Mouse (Mus musculus) forebrain, embryonic 12.5 days (tissue): Measurements from ENCODE around the gene Ddx21. TPM values are rescaled to one million over a fixed set of nuclear protein-coding genes. Genes with fewer than 3 reads are reported as not detected.
"Not testable (repeated sequence)": the region's sequence is repeated elsewhere in the genome, so short reads cannot be mapped to it uniquely, and the experiment has no call there.

Experiments
- ATAC-seq: fragments of 200-750 bp; cut with Nextera tagmentation; 2 replicates; pipeline ENCODE4 v1.8.0; 2017; ENCODE audit warnings: moderate TSS enrichment; ENCODE audit not compliant: low FRiP score
- H3K27ac ChIP-seq: fragments of 300-500 bp; sonication (generic); 2 replicates; pipeline ENCODE4 v1.5.1; 2016; ENCODE audit warnings: mild to moderate bottlenecking
- H3K27me3 ChIP-seq: fragments of 300-500 bp; sonication (generic); 2 replicates; pipeline ENCODE4 v1.6.1; 2016; ENCODE audit warnings: mild to moderate bottlenecking
- H3K36me3 ChIP-seq: fragments of 300-500 bp; sonication (generic); replicated peaks from 2 replicates; pipeline ENCODE4 v1.6.1; 2016; ENCODE audit warnings: mild to moderate bottlenecking
- H3K4me1 ChIP-seq: fragments of 300-500 bp; sonication (generic); 2 replicates; pipeline ENCODE4 v1.6.1; 2016
- H3K4me2 ChIP-seq: fragments of 300-500 bp; sonication (generic); 2 replicates; pipeline ENCODE4 v1.6.1; 2016; ENCODE audit warnings: mild to moderate bottlenecking, moderate library complexity
- H3K4me3 ChIP-seq: fragments of 300-500 bp; sonication (generic); replicated peaks from 2 replicates; pipeline ENCODE4 v1.5.1; 2016; ENCODE audit warnings: mild to moderate bottlenecking
- H3K9ac ChIP-seq: fragments of 300-500 bp; sonication (generic); 2 replicates; pipeline ENCODE4 v1.6.1; 2016; ENCODE audit warnings: mild to moderate bottlenecking
- H3K9me3 ChIP-seq: fragments of 300-500 bp; sonication (generic); 2 replicates; pipeline ENCODE4 v1.6.1; 2016
- WGBS: fragments of 180-500 bp; shearing (Covaris S2); methylation state at CpG from one replicate; pipeline ENCODE4 v1.1.7; 2016; 5-methylcytosine and 5-hydroxymethylcytosine counted together
- polyA plus RNA-seq: library from polyadenylated mRNA; unstranded; fragments of >200 nt; fragmentation: Nextera tagmentation; extraction: Ambion mirVana; gene quantifications from 2 replicates; pipeline ENCODE4 v1.2.1, GENCODE M21; 2016

Gene Ddx21
- polyA plus RNA-seq, 1 experiment from 2014 or later = 33.3 TPM

GRCm38 (mm10) chr10:62588616-62589015 is 13.5 kb downstream of the Ddx21 start:
- peaks cover 94% of the 10 kb centered on the region for H3K36me3 ChIP-seq
- H3K9me3 ChIP-seq = no peaks in the 10 kb centered on the region
- no peak overlapping the region for H3K9ac ChIP-seq
- no peaks in the 10 kb centered on the region for H3K4me1 ChIP-seq
- 86% methylated on average over 4 of the region's 4 CpGs for WGBS
- no peak for ATAC-seq
- no peaks in the 10 kb centered on the region for H3K27me3 ChIP-seq
- no peak overlapping the region for H3K27ac ChIP-seq
- H3K4me2 ChIP-seq = no peak overlapping the region
- H3K4me3 ChIP-seq = no peak overlapping the region

DNA sequence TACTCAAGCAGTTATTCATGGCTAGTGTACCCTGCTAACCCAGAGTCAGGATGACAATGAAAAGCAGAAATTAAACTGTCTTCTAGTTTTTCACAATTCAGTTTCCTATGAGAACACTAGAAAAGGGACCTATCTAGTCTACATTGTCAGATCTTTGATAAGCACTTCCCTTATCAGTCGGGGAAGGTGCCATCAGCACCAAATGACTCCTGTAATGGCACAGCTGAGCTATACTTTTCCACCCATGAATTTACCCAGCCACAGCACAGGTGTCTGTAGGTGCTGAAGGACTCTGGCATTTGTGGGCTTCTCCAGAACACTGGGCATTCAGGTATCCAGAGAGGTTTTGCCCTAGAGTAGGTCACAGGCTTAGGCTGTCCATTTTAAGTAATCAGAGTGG is 18.8 kb downstream of the Ddx21 start:
- 89% methylated on average over 1 of the region's 1 CpGs for WGBS
- H3K4me3 ChIP-seq = no peak overlapping the region
- peaks cover 79% of the 10 kb centered on the region for H3K36me3 ChIP-seq
- H3K9me3 ChIP-seq = no peaks in the 10 kb centered on the region
- no peak overlapping the region for H3K9ac ChIP-seq
- ATAC-seq = no peak
- no peaks in the 10 kb centered on the region for H3K27me3 ChIP-seq
- no peak overlapping the region for H3K4me2 ChIP-seq
- no peaks in the 10 kb centered on the region for H3K4me1 ChIP-seq
- no peak overlapping the region for H3K27ac ChIP-seq

DNA sequence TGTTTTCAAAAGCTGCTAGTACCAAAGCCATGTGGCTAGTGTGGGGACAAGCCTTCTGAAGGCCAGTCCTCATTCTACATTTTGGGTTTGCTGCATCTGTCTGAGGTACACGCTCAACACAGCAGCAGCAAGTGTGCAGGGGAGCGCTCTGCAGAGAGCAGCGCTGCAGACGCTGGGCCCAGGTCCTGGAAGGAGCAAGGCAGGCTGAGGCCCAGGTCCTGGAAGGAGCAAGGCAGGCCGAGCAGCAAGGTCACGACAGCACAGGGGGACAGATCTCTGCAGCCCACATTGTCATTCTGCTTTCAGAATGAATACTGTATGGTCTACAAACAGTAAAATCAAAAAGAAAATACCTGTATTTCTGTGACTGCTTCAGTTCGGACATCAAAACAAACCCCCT is 19.4 kb downstream of the Ddx21 start:
- WGBS = 82% methylated on average over 7 of the region's 7 CpGs

GRCm38 (mm10) chr10:62582263-62582662 is 19.8 kb downstream of the Ddx21 start:
- Histone ChIP-seq H3K36me3 (peaks cover 70% of the 10 kb centered on the region), H3K9ac (no peak overlapping the region), H3K27me3 (no peaks in the 10 kb centered on the region), H3K4me1 (peaks cover 5% of the 10 kb centered on the region), H3K27ac (no peak overlapping the region), H3K9me3 (no peaks in the 10 kb centered on the region), H3K4me2 (no peak overlapping the region), H3K4me3 (no peak overlapping the region)
- ATAC-seq = no peak
- 91% methylated on average over 17 of the region's 17 CpGs for WGBS

More for the DNA sequence above, 19.4 kb downstream of the Ddx21 start:
- Histone ChIP-seq H3K9me3 (no peaks in the 10 kb centered on the region), H3K4me1 (peaks cover under 1% of the 10 kb centered on the region), H3K9ac (no peak overlapping the region), H3K27me3 (no peaks in the 10 kb centered on the region), H3K36me3 (peaks cover 74% of the 10 kb centered on the region), H3K27ac (no peak overlapping the region), H3K4me2 (no peak overlapping the region), H3K4me3 (no peak overlapping the region)
- ATAC-seq = no peak

- H3K4me2 ChIP-seq, ATAC-seq, H3K9ac ChIP-seq, H3K27ac ChIP-seq, H3K27me3 ChIP-seq, H3K4me3 ChIP-seq, H3K9me3 ChIP-seq: not testable (repeated sequence)
- Histone ChIP-seq H3K4me1 (peaks cover 13% of the 10 kb centered on the region), H3K36me3 (peaks cover 51% of the 10 kb centered on the region)
- WGBS = 87% methylated on average over 12 of the region's 13 CpGs
Measured at GRCm38 (mm10) chr10:62579129-62579528, 23.0 kb downstream of the Ddx21 start.

DNA sequence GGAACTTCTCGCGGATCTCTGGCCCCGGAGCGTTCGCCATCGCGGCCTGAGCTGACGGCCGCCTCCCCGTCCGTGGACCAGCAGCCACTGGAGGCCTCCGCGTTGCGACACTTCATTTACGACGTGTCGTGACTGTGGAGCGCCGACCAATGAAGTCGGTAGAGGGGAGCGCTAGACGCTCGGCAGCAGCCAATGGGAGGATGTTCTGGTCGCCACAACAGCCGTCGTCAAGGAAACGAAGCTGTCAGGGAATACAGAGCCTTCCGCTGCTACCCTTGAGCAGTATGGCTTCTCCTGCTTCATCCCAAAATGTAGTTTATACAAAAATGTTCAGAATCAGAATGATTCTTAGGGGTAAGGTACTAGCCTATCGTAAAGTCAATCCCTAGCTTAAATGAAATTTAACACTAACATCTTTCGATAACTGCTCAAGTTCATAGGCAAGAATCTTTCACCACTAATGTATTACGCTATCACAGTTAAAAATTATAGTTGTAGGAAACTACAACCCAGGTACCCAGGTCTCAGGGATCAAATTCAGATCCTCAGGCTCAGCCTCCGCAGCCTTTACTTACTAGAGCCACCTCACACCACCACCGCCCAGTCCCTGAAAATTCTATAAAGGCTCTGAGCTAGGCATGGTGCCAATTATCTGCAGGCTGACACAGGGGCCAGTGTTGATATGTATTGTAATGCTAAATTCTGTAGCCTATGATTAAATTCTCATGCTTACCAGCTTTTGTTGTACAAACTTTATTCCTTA is 23.6 kb downstream of the Ddx21 start, which contains the start of gene Kif1bp:
TSS of gene Kif1bp (minus strand) at position 120 of the 763 bp plus-strand sequence.
- Histone ChIP-seq H3K27me3 (no peaks in the 10 kb centered on the region), H3K4me3 (peak within 1 kb of the TSS; percentile 95), H3K9ac (peak within 1 kb of the TSS; percentile 87), H3K4me2 (peak within 1 kb of the TSS; percentile 94), H3K9me3 (no peaks in the 10 kb centered on the region), H3K4me1 (peaks cover 13% of the 10 kb centered on the region), H3K36me3 (peaks cover 50% of the 10 kb centered on the region), H3K27ac (peak within 1 kb of the TSS; percentile 84)
- peak; percentile 100 for ATAC-seq
- 5% methylated on average over 33 of the region's 33 CpGs for WGBS

GRCm38 (mm10) chr10:62577673-62578337 is 24.3 kb downstream of the Ddx21 start:
- H3K27ac ChIP-seq = peak overlapping the region; percentile 84
- peak overlapping the region; percentile 95 for H3K4me3 ChIP-seq
- peak overlapping the region; percentile 87 for H3K9ac ChIP-seq
- H3K4me1 ChIP-seq = peaks cover 13% of the 10 kb centered on the region
- no peaks in the 10 kb centered on the region for H3K9me3 ChIP-seq
- no peaks in the 10 kb centered on the region for H3K27me3 ChIP-seq
- 2% methylated on average over 54 of the region's 54 CpGs for WGBS
- ATAC-seq = peak; percentile 83
- peak overlapping the region; percentile 94 for H3K4me2 ChIP-seq
- peaks cover 49% of the 10 kb centered on the region for H3K36me3 ChIP-seq

- H3K9ac ChIP-seq = no peak overlapping the region
- no peak overlapping the region for H3K4me3 ChIP-seq
- no peaks in the 10 kb centered on the region for H3K27me3 ChIP-seq
- 91% methylated on average over 13 of the region's 13 CpGs for WGBS
- ATAC-seq = no peak
- H3K4me1 ChIP-seq = peaks cover 13% of the 10 kb centered on the region
- H3K4me2 ChIP-seq = no peak overlapping the region
- peaks cover 33% of the 10 kb centered on the region for H3K36me3 ChIP-seq
- H3K9me3 ChIP-seq = no peaks in the 10 kb centered on the region
- H3K27ac ChIP-seq = no peak overlapping the region
Measured at GRCm38 (mm10) chr10:62575001-62575400, 27.1 kb downstream of the Ddx21 start.

GRCm38 (mm10) chr10:62570126-62570871 is 31.8 kb downstream of the Ddx21 start:
- Histone ChIP-seq H3K36me3 (peaks cover 75% of the 10 kb centered on the region), H3K4me3 (no peak overlapping the region), H3K4me2 (no peak overlapping the region), H3K27me3 (no peaks in the 10 kb centered on the region), H3K4me1 (no peaks in the 10 kb centered on the region), H3K9me3 (no peaks in the 10 kb centered on the region), H3K27ac (no peak overlapping the region), H3K9ac (no peak overlapping the region)
- WGBS = 97% methylated on average over 7 of the region's 7 CpGs
- ATAC-seq = no peak

GRCm38 (mm10) chr10:62568861-62569260 is 33.2 kb downstream of the Ddx21 start:
- Histone ChIP-seq H3K27me3 (no peaks in the 10 kb centered on the region), H3K4me2 (no peak overlapping the region), H3K4me1 (no peaks in the 10 kb centered on the region), H3K27ac (no peak overlapping the region), H3K4me3 (no peak overlapping the region), H3K36me3 (peaks cover 77% of the 10 kb centered on the region), H3K9me3 (no peaks in the 10 kb centered on the region), H3K9ac (no peak overlapping the region)
- no peak for ATAC-seq
- WGBS = 95% methylated on average over 4 of the region's 4 CpGs

GRCm38 (mm10) chr10:62557736-62558135 is 44.3 kb downstream of the Ddx21 start:
- Histone ChIP-seq H3K4me1 (no peaks in the 10 kb centered on the region), H3K9me3 (no peaks in the 10 kb centered on the region), H3K27ac (no peak overlapping the region), H3K4me3 (no peak overlapping the region), H3K9ac (no peak overlapping the region), H3K36me3 (peaks cover 49% of the 10 kb centered on the region), H3K4me2 (no peak overlapping the region), H3K27me3 (no peaks in the 10 kb centered on the region)
- ATAC-seq = no peak
- WGBS = 89% methylated on average over 1 of the region's 1 CpGs

GRCm38 (mm10) chr10:62556558-62556901 is 45.6 kb downstream of the Ddx21 start:
- H3K9me3 ChIP-seq = no peaks in the 10 kb centered on the region
- no peaks in the 10 kb centered on the region for H3K4me1 ChIP-seq
- no peak overlapping the region for H3K4me2 ChIP-seq
- no peak for ATAC-seq
- H3K27ac ChIP-seq = no peak overlapping the region
- no peaks in the 10 kb centered on the region for H3K27me3 ChIP-seq
- H3K36me3 ChIP-seq = peaks cover 37% of the 10 kb centered on the region
- H3K4me3 ChIP-seq = no peak overlapping the region
- 85% methylated on average over 6 of the region's 6 CpGs for WGBS
- no peak overlapping the region for H3K9ac ChIP-seq
